Mouse (Mus musculus): ENCODE results near the gene Uba2. TPM values are rescaled to one million over a fixed set of nuclear protein-coding genes. Genes with fewer than 3 reads are reported as not detected.
"Not testable (repeated sequence)": the region's sequence is repeated elsewhere in the genome, so short reads cannot be mapped to it uniquely, and the experiment has no call there.

Uba2 gene
- polyA plus RNA-seq, 1 experiment: 0.92 TPM

- TF ChIP-seq TAL1 (IDR thresholded peaks at IDR 0.05; ENCODE audit: low read length) (no peak), GATA1 (IDR thresholded peaks at IDR 0.05; ENCODE audit: low read length) (no peak)
- Histone ChIP-seq H3K9me3 (ENCODE audit: control insufficient read depth, low read length) (0 out of 2 replicates have a peak, but pooled peaks cover 2% of the 10 kb centered on the region), H3K4me3 (replicated peaks) (no peak overlapping the region), H3K36me3 (ENCODE audit: control insufficient read depth) (peaks cover 3% of the 10 kb centered on the region; the same call in 1 of the 2 replicates), H3K4me1 (ENCODE audit: control insufficient read depth) (no peaks in the 10 kb centered on the region), H3K27me3 (ENCODE audit: control insufficient read depth) (no peaks in the 10 kb centered on the region)
Measured at GRCm38 (mm10) chr7:34122987-34123720, 46.2 kb downstream of the Uba2 start.

- H3K36me3 ChIP-seq (ENCODE audit: control insufficient read depth); H3K4me1 ChIP-seq (ENCODE audit: control insufficient read depth); H3K4me3 ChIP-seq (replicated peaks); H3K9me3 ChIP-seq (ENCODE audit: control insufficient read depth, low read length); H3K27me3 ChIP-seq (ENCODE audit: control insufficient read depth): not testable (repeated sequence)
Measured at GRCm38 (mm10) chr7:34120636-34121035, 48.8 kb downstream of the Uba2 start.

- H3K27me3 ChIP-seq (ENCODE audit: control insufficient read depth): no peaks in the 10 kb centered on the region
- no peak for TF ChIP-seq GATA1 (IDR thresholded peaks at IDR 0.05; ENCODE audit: low read length)
- no peak for TF ChIP-seq TAL1 (IDR thresholded peaks at IDR 0.05; ENCODE audit: low read length)
- no peak overlapping the region for H3K4me3 ChIP-seq (replicated peaks)
- no peaks in the 10 kb centered on the region for H3K4me1 ChIP-seq (ENCODE audit: control insufficient read depth)
- peaks cover 3% of the 10 kb centered on the region; the same call in 1 of the 2 replicates for H3K36me3 ChIP-seq (ENCODE audit: control insufficient read depth)
- H3K9me3 ChIP-seq (ENCODE audit: control insufficient read depth, low read length): no peaks in the 10 kb centered on the region
Measured at GRCm38 (mm10) chr7:34116601-34117000, 52.8 kb downstream of the Uba2 start.

GRCm38 (mm10) chr7:34109190-34109589, 60.2 kb downstream of the Uba2 start:
- no peaks in the 10 kb centered on the region; the same call in 1 of the 2 replicates for H3K36me3 ChIP-seq (ENCODE audit: control insufficient read depth)

GRCm38 (mm10) chr7:34101276-34101675, 68.1 kb downstream of the Uba2 start:
- no peaks in the 10 kb centered on the region for H3K36me3 ChIP-seq (ENCODE audit: control insufficient read depth)
- no peak for TF ChIP-seq GATA1 (IDR thresholded peaks at IDR 0.05; ENCODE audit: low read length)
- no peak for TF ChIP-seq TAL1 (IDR thresholded peaks at IDR 0.05; ENCODE audit: low read length)
- H3K9me3 ChIP-seq (ENCODE audit: control insufficient read depth, low read length): peaks cover 10% of the 10 kb centered on the region
- H3K27me3 ChIP-seq (ENCODE audit: control insufficient read depth): no peaks in the 10 kb centered on the region
- H3K4me1 ChIP-seq (ENCODE audit: control insufficient read depth): no peaks in the 10 kb centered on the region
- H3K4me3 ChIP-seq (replicated peaks): no peak overlapping the region

More at GRCm38 (mm10) chr7:34109190-34109589, 60.2 kb downstream of the Uba2 start:
- Histone ChIP-seq H3K27me3 (ENCODE audit: control insufficient read depth) (no peaks in the 10 kb centered on the region), H3K4me1 (ENCODE audit: control insufficient read depth) (no peaks in the 10 kb centered on the region), H3K9me3 (ENCODE audit: control insufficient read depth, low read length) (no peaks in the 10 kb centered on the region), H3K4me3 (replicated peaks) (no peak overlapping the region)
- no peak for TF ChIP-seq TAL1 (IDR thresholded peaks at IDR 0.05; ENCODE audit: low read length)
- no peak for TF ChIP-seq GATA1 (IDR thresholded peaks at IDR 0.05; ENCODE audit: low read length)

GRCm38 (mm10) chr7:34100002-34100401, 69.4 kb downstream of the Uba2 start:
- Histone ChIP-seq H3K36me3 (ENCODE audit: control insufficient read depth) (no peaks in the 10 kb centered on the region), H3K4me1 (ENCODE audit: control insufficient read depth) (no peaks in the 10 kb centered on the region), H3K4me3 (replicated peaks) (no peak overlapping the region), H3K9me3 (ENCODE audit: control insufficient read depth, low read length) (peaks cover 18% of the 10 kb centered on the region), H3K27me3 (ENCODE audit: control insufficient read depth) (no peaks in the 10 kb centered on the region)
- TF ChIP-seq GATA1 (IDR thresholded peaks at IDR 0.05; ENCODE audit: low read length) (no peak), TAL1 (IDR thresholded peaks at IDR 0.05; ENCODE audit: low read length) (no peak)

GRCm38 (mm10) chr7:34094911-34095481, 74.4 kb downstream of the Uba2 start, which contains the start of gene Scgb1b30:
Gene Scgb1b30, plus strand, starts transcription at chr7:34095431.
- H3K9me3 ChIP-seq (ENCODE audit: control insufficient read depth, low read length): peaks cover 24% of the 10 kb centered on the region
- H3K36me3 ChIP-seq (ENCODE audit: control insufficient read depth): no peaks in the 10 kb centered on the region
- TF ChIP-seq TAL1 (IDR thresholded peaks at IDR 0.05; ENCODE audit: low read length) (no peak), GATA1 (IDR thresholded peaks at IDR 0.05; ENCODE audit: low read length) (no peak)
- no peak within 1 kb of the TSS for H3K4me3 ChIP-seq (replicated peaks)
- no peaks in the 10 kb centered on the region for H3K27me3 ChIP-seq (ENCODE audit: control insufficient read depth)
- no peaks in the 10 kb centered on the region for H3K4me1 ChIP-seq (ENCODE audit: control insufficient read depth)

Other genes with a start within 250 kb of the Uba2 start
- not detected in 2 replicates for gene Scgb2b26, start 224.6 kb downstream of the Uba2 start, polyA plus RNA-seq (2012)
- gene Scgb2b27, start 155.7 kb downstream of the Uba2 start, polyA plus RNA-seq (2012): 0.02 TPM in 1 of 2 replicates, not detected in the other
- not detected in 2 replicates for gene Scgb1b27, start 148.1 kb downstream of the Uba2 start, polyA plus RNA-seq (2012)
- not detected in 2 replicates for gene Scgb1b30, start 74.2 kb downstream of the Uba2 start, polyA plus RNA-seq (2012)
- 0.07 and 0.09 TPM in 2 replicates for gene Wtip, start 36.3 kb downstream of the Uba2 start, polyA plus RNA-seq (2012)
- gene Pdcd2l, start 27.1 kb upstream of the Uba2 start, polyA plus RNA-seq (2012): 0.42 and 0.52 TPM in 2 replicates
- 18.4 and 29.3 TPM in 2 replicates for gene Gpi1, start 60.7 kb upstream of the Uba2 start, polyA plus RNA-seq (2012)
- not detected in 2 replicates for gene Gm6096, start 81.4 kb upstream of the Uba2 start, polyA plus RNA-seq (2012)
- gene 4931406P16Rik, start 144.0 kb upstream of the Uba2 start, polyA plus RNA-seq (2012): 2.8 and 3.3 TPM in 2 replicates
- 2.4 and 2.8 TPM in 2 replicates for gene Lsm14a, start 223.7 kb upstream of the Uba2 start, polyA plus RNA-seq (2012)

Data from erythroblast, embryonic 14.5 days (primary cell).